Mouse (Mus musculus): ENCODE data around the gene Mrpl37. TPM values are rescaled to one million over a fixed set of nuclear protein-coding genes. Genes with fewer than 3 reads are reported as not detected.

Gene Mrpl37
- total RNA-seq, 1 experiment, result 60.1 TPM

DNA sequence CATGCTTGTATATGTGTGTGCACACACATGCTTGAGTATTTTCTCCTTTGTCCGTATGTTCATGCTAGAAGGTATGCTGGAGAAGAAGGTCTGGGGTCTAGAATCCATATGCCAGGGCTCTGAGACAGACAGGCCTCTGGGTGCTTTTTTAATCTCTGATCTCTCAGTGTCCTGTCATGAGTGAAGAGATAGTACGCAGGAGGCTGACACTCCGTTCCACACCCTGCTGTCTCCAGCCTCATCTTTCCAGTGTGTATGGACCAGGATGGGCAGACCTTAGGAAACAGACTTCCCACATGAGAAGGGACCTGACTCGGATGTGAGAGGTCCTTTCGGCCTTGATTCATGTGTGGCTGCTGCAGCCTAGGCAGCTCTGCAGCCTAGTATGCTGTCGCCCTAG is 59.9 kb downstream of the Mrpl37 start:
- TF ChIP-seq CHD2 (IDR thresholded peaks at IDR 0.05; ENCODE audit: low read depth, low read length) (no peak), MAFK (IDR thresholded peaks at IDR 0.05; ENCODE audit: insufficient read depth, low read depth, low read length) (no peak), ZC3H11A (IDR thresholded peaks at IDR 0.05; ENCODE audit: borderline replicate concordance, low read depth, low read length) (no peak)
- Histone ChIP-seq H3K9me3 (ENCODE audit: control insufficient read depth, insufficient read depth, low read depth, low read length) (no peaks in the 10 kb centered on the region), H3K4me3 (ENCODE audit: insufficient read depth in 1 of 2, low read depth in 1 of 2, low read length in 2 of 2, poor library complexity in 1 of 2, severe bottlenecking in 1 of 2) (no peak overlapping the region), H3K27ac (ENCODE audit: insufficient read depth, low read depth, low read length, poor library complexity, severe bottlenecking) (no peak overlapping the region), H3K36me3 (ENCODE audit: control insufficient read depth, insufficient read depth, low read length, poor library complexity, severe bottlenecking) (peaks cover 3% of the 10 kb centered on the region; the same call in 1 of the 2 replicates), H3K9ac (ENCODE audit: insufficient read depth, low read depth, low read length, poor library complexity, severe bottlenecking) (no peak overlapping the region), H3K4me1 (ENCODE audit: control insufficient read depth in 2 of 2, insufficient read depth in 2 of 2, low read length in 2 of 2, poor library complexity in 1 of 2) (peaks cover 0 to 2% of the 10 kb centered on the region in 2 experiments; a peak in 1 of 4 replicates)
- DNase-seq (ENCODE audit: low read depth, low spot score), result no peak
- in situ Hi-C loops (cut with MboI; ENCODE audit: low sequenced_read_pairs in 2 of 2, unreplicated experiment in 2 of 2), result no loop called here

DNA sequence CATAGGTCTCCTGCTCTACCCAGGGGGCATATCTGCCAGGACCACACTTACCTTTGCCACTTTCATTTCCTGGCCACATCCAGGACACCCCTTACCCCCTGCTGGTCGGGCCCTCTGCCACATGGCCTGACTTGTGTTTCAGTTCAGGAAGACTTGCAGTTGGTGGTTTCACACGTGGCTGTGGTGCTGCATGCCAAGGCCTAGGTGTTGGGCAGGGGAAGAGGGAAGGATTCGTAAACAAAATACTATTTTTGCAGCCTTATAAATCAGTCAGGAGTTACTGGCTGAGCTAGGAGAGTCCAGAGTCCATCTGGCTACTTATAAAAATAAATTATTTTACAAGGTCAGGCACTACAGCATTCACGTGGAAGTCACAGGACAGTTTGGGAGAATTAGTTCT is 60.4 kb downstream of the Mrpl37 start:
- Histone ChIP-seq H3K27ac (ENCODE audit: insufficient read depth, low read depth, low read length, poor library complexity, severe bottlenecking) (no peak overlapping the region), H3K4me3 (ENCODE audit: insufficient read depth in 1 of 2, low read depth in 1 of 2, low read length in 2 of 2, poor library complexity in 1 of 2, severe bottlenecking in 1 of 2) (no peak overlapping the region), H3K9me3 (ENCODE audit: control insufficient read depth, insufficient read depth, low read depth, low read length) (no peaks in the 10 kb centered on the region), H3K9ac (ENCODE audit: insufficient read depth, low read depth, low read length, poor library complexity, severe bottlenecking) (no peak overlapping the region), H3K36me3 (ENCODE audit: control insufficient read depth, insufficient read depth, low read length, poor library complexity, severe bottlenecking) (peaks cover 3% of the 10 kb centered on the region; the same call in 1 of the 2 replicates), H3K4me1 (ENCODE audit: control insufficient read depth in 2 of 2, insufficient read depth in 2 of 2, low read length in 2 of 2, poor library complexity in 1 of 2) (peaks cover 0 to 2% of the 10 kb centered on the region in 2 experiments; a peak in 1 of 4 replicates)
- in situ Hi-C loops (cut with MboI; ENCODE audit: low sequenced_read_pairs in 2 of 2, unreplicated experiment in 2 of 2), result no loop called here
- TF ChIP-seq MAFK (IDR thresholded peaks at IDR 0.05; ENCODE audit: insufficient read depth, low read depth, low read length) (no peak), ZNF384 (IDR thresholded peaks at IDR 0.05; ENCODE audit: low read depth, low read length) (no peak), CHD2 (IDR thresholded peaks at IDR 0.05; ENCODE audit: low read depth, low read length) (no peak), HCFC1 (IDR thresholded peaks at IDR 0.05; ENCODE audit: borderline replicate concordance, insufficient read depth, low read length) (no peak), ZC3H11A (IDR thresholded peaks at IDR 0.05; ENCODE audit: borderline replicate concordance, low read depth, low read length) (no peak)
- DNase-seq (ENCODE audit: low read depth, low spot score), result no peak

Other genes starting within 250 kb of the Mrpl37 start
- gene Ssbp3, start 156.2 kb downstream of the Mrpl37 start, total RNA-seq (2012; rRNA removed), result 42.3 and 42.6 TPM in 2 replicates
- 8.8 and 9.3 TPM in 2 replicates for gene Cyb5rl, start 120 bp upstream of the Mrpl37 start, total RNA-seq (2012; rRNA removed)
- gene Cdcp2, start 30.0 kb upstream of the Mrpl37 start, total RNA-seq (2012; rRNA removed), result 0.09 and 0.32 TPM in 2 replicates
- 249 and 298 TPM in 2 replicates for gene Tmem59, start 111.5 kb upstream of the Mrpl37 start, total RNA-seq (2012; rRNA removed)
- 4.9 and 7.1 TPM in 2 replicates for gene Tceanc2, start 112.2 kb upstream of the Mrpl37 start, total RNA-seq (2012; rRNA removed)
- gene Ldlrad1, start 142.3 kb upstream of the Mrpl37 start, total RNA-seq (2012; rRNA removed), result not detected in 2 replicates
- 14.4 and 24.0 TPM in 2 replicates for gene Lrrc42, start 186.7 kb upstream of the Mrpl37 start, total RNA-seq (2012; rRNA removed)
- 6.4 and 9.4 TPM in 2 replicates for gene Hspb11, start 186.7 kb upstream of the Mrpl37 start, total RNA-seq (2012; rRNA removed)
- not detected in 2 replicates for gene Dio1, start 240.3 kb upstream of the Mrpl37 start, total RNA-seq (2012; rRNA removed)
- gene Yipf1, start 247.5 kb upstream of the Mrpl37 start, total RNA-seq (2012; rRNA removed), result 31.6 and 34.5 TPM in 2 replicates